Comparison of ENCODE assay signal across 23 mouse cellular contexts in the genomic region with DNA sequence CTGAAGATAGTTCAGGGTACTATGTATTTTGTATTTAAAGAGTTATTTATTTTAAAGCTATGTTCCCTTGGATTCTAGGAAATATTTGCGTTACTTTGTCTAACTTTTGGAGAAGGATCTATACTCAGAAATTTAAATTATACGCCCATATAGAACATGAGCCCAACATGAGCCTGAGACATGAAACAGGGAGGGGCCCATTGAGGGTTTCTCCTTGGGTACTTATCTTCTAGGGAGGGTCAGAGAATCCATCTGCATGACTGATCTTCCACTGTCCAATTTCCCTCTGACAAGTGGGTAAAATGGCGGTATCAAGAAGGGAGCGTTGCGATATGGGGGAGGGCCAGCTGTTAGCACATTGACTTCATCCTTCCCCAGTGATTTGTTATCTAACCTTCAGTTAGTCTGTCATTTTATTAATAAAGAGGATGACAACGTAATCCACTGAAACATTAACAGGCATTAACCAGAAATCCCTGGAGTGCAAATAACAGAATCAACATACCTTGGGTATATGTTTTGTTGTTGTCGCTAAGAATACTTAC.
DNase-seq lines count a peak whose midpoint lies in the region; ATAC-seq and TF ChIP-seq lines count a peak whose summit lies in the region.
"Had no signal": no experiment of that assay in that cellular context is flagged by ENCODE, and none has a peak within 500 bp of the region (broad histone marks: within the 10 kb centered on the region; RNA-seq: fewer than 3 reads in every experiment).

No protein-coding gene starts in this region.

- no peak overlapping the region for H3K4me3 ChIP-seq in gastrocnemius, adult 2 months
- H3K4me3 ChIP-seq in liver, embryonic 12.5 days: no peak overlapping the region
- H3K4me3 ChIP-seq in liver, embryonic 14.5 days (ENCODE audit: insufficient read depth in 1 of 2, low read depth in 2 of 2, low read length in 2 of 2): no peak overlapping the region
- H3K4me3 ChIP-seq: embryonic facial prominence, embryonic 10.5 days; embryonic facial prominence, embryonic 12.5 days; forebrain, embryonic 13.5 days; forebrain, embryonic 15.5 days had no signal

- TF ChIP-seq EP300 in liver, embryonic 14.5 days (IDR thresholded peaks at IDR 0.05; ENCODE audit: low read depth): no peak

- H3K4me2 ChIP-seq in liver, embryonic 12.5 days: peak overlapping the region; percentile 1; the same call in 1 of the 2 replicates
- no peak overlapping the region for H3K4me2 ChIP-seq in liver, embryonic 14.5 days (ENCODE audit: low read depth)
- H3K4me2 ChIP-seq: embryonic facial prominence, embryonic 12.5 days; forebrain, embryonic 13.5 days; forebrain, embryonic 15.5 days had no signal

- H3K27me3 ChIP-seq in liver, embryonic 12.5 days (replicated peaks): no peaks in the 10 kb centered on the region
- no peaks in the 10 kb centered on the region for H3K27me3 ChIP-seq in liver, embryonic 14.5 days (ENCODE audit: control insufficient read depth, insufficient read depth, low read length)
- H3K27me3 ChIP-seq: CH12.LX; embryonic facial prominence, embryonic 12.5 days; forebrain, embryonic 13.5 days; forebrain, embryonic 15.5 days had no signal

- H3K9me3 ChIP-seq in liver, embryonic 12.5 days (replicated peaks): no peaks in the 10 kb centered on the region
- H3K9me3 ChIP-seq in liver, embryonic 14.5 days (ENCODE audit: control insufficient read depth, low read length): no peaks in the 10 kb centered on the region
- H3K9me3 ChIP-seq: embryonic facial prominence, embryonic 10.5 days; embryonic facial prominence, embryonic 12.5 days; forebrain, embryonic 13.5 days; forebrain, embryonic 15.5 days; G1E had no signal

- peak; percentile 50; the same call in 1 of the 2 replicates for ATAC-seq in liver, embryonic 12.5 days
- ATAC-seq in liver, embryonic 14.5 days (ENCODE audit: insufficient read depth): 0 out of 2 replicates have a peak, but pooled peaks have one; percentile 23
- ATAC-seq: CD4-positive, CD25-positive, alpha-beta regulatory T cell, adult 4 months; forebrain, embryonic 13.5 days; forebrain, embryonic 15.5 days had no signal

- peaks cover 28% of the 10 kb centered on the region for H3K4me1 ChIP-seq in liver, embryonic 12.5 days
- H3K4me1 ChIP-seq in liver, embryonic 14.5 days (replicated peaks; ENCODE audit: control insufficient read depth in 2 of 2, insufficient read depth in 2 of 2, low read length in 1 of 2): peaks cover 9 to 13% of the 10 kb centered on the region in 2 experiments
- H3K4me1 ChIP-seq: embryonic facial prominence, embryonic 10.5 days; embryonic facial prominence, embryonic 12.5 days; forebrain, embryonic 15.5 days had no signal

- no peak for TF ChIP-seq CTCF in gastrocnemius, adult 2 months (IDR thresholded peaks at IDR 0.05)
- TF ChIP-seq CTCF in liver, embryonic 14.5 days (IDR thresholded peaks at IDR 0.05; ENCODE audit: low read depth): no peak

- 67% methylated on average over 7 of the region's 7 CpGs for WGBS in liver, embryonic 12.5 days (ENCODE audit: insufficient replicate concordance)
- WGBS in liver, embryonic 14.5 days (ENCODE audit: insufficient replicate concordance): 71% methylated on average over 7 of the region's 7 CpGs

- no peak for DNase-seq in gastrocnemius, adult 2 months
- no peak for DNase-seq in gastrocnemius, postnatal 25 days
- no peak for DNase-seq in liver
- no peak for DNase-seq in liver, embryonic 14.5 days (ENCODE audit: low read depth in 3 of 3, low spot score in 3 of 3)
- DNase-seq in layer of hippocampus, postnatal 25 days (ENCODE audit: extremely low spot score in 1 of 2, low spot score in 1 of 2): no peak
- no peak for DNase-seq in heart, adult 11 months
- DNase-seq: adrenal gland, adult 2 months; adrenal gland, postnatal 10 days; adrenal gland, postnatal 25 days; B cell, adult 2 months; cerebellum, adult 11-12 months; cerebellum, adult 2 months; cerebellum, adult 9-10 months; cerebellum, postnatal 10 days; cerebellum, postnatal 25 days had no signal

- intact Hi-C loops in gastrocnemius, adult 2 months (cut with DNase I): loop anchor here (10.0 kb wide), 1 partner anchor 148 kb away; no protein-coding TSS in a partner anchor

- peak overlapping the region; percentile 88 for H3K27ac ChIP-seq in gastrocnemius, adult 2 months
- H3K27ac ChIP-seq in liver, embryonic 12.5 days: no peak overlapping the region
- H3K27ac ChIP-seq in liver, embryonic 14.5 days: no peak overlapping the region
- H3K27ac ChIP-seq: embryonic facial prominence, embryonic 10.5 days; embryonic facial prominence, embryonic 12.5 days; forebrain, embryonic 13.5 days; forebrain, embryonic 15.5 days had no signal

- H3K9ac ChIP-seq in liver, embryonic 12.5 days: no peak overlapping the region
- no peak overlapping the region for H3K9ac ChIP-seq in liver, embryonic 14.5 days (replicated peaks)
- H3K9ac ChIP-seq: embryonic facial prominence, embryonic 12.5 days; forebrain, embryonic 13.5 days; forebrain, embryonic 15.5 days had no signal

- H3K36me3 ChIP-seq in liver, embryonic 12.5 days: no peaks in the 10 kb centered on the region
- no peaks in the 10 kb centered on the region for H3K36me3 ChIP-seq in liver, embryonic 14.5 days (replicated peaks; ENCODE audit: control insufficient read depth, insufficient read depth, low read depth)
- H3K36me3 ChIP-seq: embryonic facial prominence, embryonic 10.5 days; embryonic facial prominence, embryonic 12.5 days; forebrain, embryonic 15.5 days; G1E had no signal
